Mouse (Mus musculus): ENCODE results near the gene Syt12. TPM values are rescaled to one million over a fixed set of nuclear protein-coding genes. Genes with fewer than 3 reads are reported as not detected.
A peak's percentile ranks its signal among the peaks of the same experiment; 100 is the strongest.

Syt12 gene
- polyA plus RNA-seq, 1 experiment from 2014 or later, result 1.0 TPM

DNA sequence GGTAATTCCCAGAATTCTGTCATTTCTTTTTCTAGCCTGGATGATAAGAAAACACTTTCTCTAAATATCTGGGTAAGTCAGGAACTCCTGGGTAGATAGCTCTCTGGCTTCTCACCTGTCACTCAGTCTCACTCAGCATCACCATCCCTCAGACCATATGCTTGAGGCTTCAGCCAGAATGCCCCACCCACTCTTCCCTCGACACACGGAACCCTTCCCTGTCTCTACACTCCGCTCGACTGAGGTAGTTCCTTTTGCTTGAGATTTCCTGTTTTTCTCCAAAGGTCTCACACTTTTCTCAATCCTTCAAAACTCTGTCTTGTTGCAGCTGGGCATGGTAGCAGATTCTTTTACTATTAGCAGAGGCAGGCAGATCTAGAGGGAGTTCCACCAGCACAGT lies 4.1 kb upstream of the Syt12 start:
- 60% methylated on average over 4 of the region's 4 CpGs for WGBS
- H3K27ac ChIP-seq, result no peak overlapping the region

DNA sequence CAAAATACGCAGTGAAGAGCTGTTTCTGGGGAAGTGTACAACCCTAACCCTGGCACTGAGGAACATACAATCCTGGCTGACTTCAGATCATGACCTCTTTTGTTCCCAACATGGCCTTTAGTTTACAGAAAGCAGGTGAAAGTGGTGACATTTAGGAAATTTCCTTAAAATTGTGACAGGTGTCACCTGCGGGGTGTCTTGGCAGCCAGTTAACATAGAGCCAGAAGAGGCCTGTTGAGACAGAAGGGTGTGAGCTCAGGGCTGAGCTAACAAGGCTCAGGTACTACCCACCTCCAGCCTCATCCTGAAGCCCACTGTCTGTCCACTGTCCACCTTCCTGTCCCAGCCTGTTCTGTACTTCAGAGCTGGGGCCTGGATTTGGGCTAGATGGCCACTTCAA lies 2.8 kb upstream of the Syt12 start:
- Histone ChIP-seq H3K36me3 (ENCODE audit: poor library complexity, severe bottlenecking) (no peaks in the 10 kb centered on the region), H3K27me3 (peaks cover 34% of the 10 kb centered on the region), H3K9ac (no peak overlapping the region), H3K4me1 (peaks cover 11% of the 10 kb centered on the region; the same call in 1 of the 2 replicates), H3K4me3 (no peak overlapping the region), H3K4me2 (no peak overlapping the region), H3K9me3 (replicated peaks) (no peaks in the 10 kb centered on the region), H3K27ac (no peak overlapping the region)
- WGBS, result 82% methylated on average over 2 of the region's 2 CpGs
- ATAC-seq, result no peak

More for the DNA sequence above, 4.1 kb upstream of the Syt12 start:
- H3K9ac ChIP-seq, result no peak overlapping the region
- peaks cover 21% of the 10 kb centered on the region for H3K27me3 ChIP-seq
- no peak overlapping the region for H3K4me3 ChIP-seq
- no peaks in the 10 kb centered on the region for H3K9me3 ChIP-seq (replicated peaks)
- H3K4me1 ChIP-seq, result peaks cover 10% of the 10 kb centered on the region; the same call in 1 of the 2 replicates
- no peaks in the 10 kb centered on the region for H3K36me3 ChIP-seq (ENCODE audit: poor library complexity, severe bottlenecking)
- no peak for ATAC-seq
- H3K4me2 ChIP-seq, result no peak overlapping the region

DNA sequence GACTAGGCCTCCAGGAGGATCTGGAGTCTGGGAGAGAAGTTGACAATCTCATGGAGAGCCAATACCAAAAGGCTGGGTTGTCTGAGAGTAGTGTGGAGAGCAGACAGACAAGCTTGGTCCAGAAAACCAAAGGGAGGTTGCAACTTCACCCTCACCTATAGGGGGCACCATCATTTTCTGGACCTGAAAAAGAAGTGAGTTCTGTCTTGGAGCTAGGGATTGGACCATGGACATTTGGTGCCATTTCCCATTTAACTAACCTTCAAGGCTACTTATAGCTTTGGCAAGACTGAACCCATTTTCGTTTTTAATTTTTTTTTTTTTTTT lies 906 bp upstream of the Syt12 start:
- Histone ChIP-seq H3K36me3 (ENCODE audit: poor library complexity, severe bottlenecking) (no peaks in the 10 kb centered on the region), H3K4me2 (no peak overlapping the region), H3K9me3 (replicated peaks) (no peaks in the 10 kb centered on the region), H3K9ac (no peak overlapping the region), H3K4me1 (peaks cover 11% of the 10 kb centered on the region; the same call in 1 of the 2 replicates), H3K4me3 (no peak overlapping the region), H3K27ac (no peak overlapping the region), H3K27me3 (peaks cover 42% of the 10 kb centered on the region)
- no peak for ATAC-seq
- WGBS, result 41% methylated on average over 1 of the region's 1 CpGs

DNA sequence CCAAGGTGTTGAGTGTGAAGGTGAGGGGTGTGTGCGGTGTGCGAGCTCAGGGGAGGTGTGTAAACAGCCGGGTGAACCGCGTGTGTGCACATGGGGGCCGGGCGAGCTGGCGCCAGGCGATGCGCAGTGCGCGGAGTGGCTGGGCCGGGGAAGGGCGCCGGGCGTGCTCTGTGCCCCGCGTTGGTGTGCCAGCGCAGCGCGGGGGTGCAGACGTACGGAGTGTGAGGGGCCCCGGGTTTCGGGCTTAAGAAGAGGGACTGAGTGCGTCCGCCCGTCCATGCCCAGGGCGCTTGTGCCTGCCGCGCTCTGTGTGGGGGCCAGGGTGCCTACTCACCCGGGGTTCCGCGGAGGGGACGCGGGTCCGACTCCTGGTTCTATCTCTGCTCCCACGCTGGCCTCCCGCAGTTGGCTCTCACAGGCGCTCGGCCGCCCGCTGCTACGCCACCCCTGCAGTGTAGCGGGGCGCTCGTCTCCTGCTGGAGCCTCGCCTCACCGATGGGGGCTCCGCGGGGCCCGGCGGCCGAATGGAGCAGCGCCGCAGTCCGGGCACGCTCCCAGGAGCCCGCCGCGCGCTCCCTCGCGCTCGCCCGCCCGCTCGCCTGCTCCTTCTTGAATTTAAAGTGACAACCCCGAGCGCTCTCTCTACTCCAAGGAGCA lies 518 bp downstream of the Syt12 start:
- Histone ChIP-seq H3K27ac (no peak overlapping the region), H3K4me1 (peaks cover 11% of the 10 kb centered on the region; the same call in 1 of the 2 replicates), H3K36me3 (ENCODE audit: poor library complexity, severe bottlenecking) (no peaks in the 10 kb centered on the region), H3K4me2 (peak overlapping the region; percentile 98), H3K9ac (peak overlapping the region; percentile 64), H3K9me3 (replicated peaks) (no peaks in the 10 kb centered on the region), H3K4me3 (peak overlapping the region; percentile 54), H3K27me3 (peaks cover 42% of the 10 kb centered on the region)
- WGBS, result 2% methylated on average over 62 of the region's 70 CpGs
- ATAC-seq, result peak; percentile 61; the same call in 1 of the 2 replicates

DNA sequence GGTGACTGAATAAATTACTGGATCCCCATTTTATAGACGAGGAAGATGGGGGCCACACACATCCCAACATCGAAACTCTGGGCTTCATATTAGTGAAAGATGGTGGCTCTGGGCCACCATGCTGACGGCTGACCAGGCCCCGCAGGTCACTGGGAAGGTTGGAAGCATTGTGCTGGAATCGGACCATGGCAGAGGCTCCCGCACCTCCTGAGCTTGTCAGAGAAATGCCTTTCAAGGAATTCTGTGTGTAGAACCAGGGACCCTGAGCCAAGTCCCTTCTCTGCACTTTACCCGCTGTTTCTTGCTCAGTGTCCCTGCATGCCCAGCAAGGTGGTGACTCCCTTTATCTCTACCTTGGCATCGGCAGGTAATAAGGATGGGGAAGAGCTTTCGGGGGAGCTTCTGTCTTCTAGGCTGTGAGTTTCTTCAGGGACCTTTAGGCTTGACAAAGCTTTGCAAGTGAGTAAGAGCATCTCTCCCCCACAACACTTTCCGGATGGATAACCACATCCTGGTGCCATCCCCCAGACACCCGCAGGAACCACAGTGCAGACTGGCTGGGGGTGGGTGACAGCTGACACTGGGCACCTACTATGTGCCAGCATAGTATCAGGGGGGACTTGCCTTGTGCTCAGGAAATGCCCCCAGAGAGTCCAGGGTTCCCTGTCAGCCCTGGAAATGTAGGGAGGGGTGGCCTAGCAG lies 1.9 kb downstream of the Syt12 start:
- peaks cover 42% of the 10 kb centered on the region for H3K27me3 ChIP-seq
- H3K36me3 ChIP-seq (ENCODE audit: poor library complexity, severe bottlenecking), result no peaks in the 10 kb centered on the region
- 74% methylated on average over 11 of the region's 11 CpGs for WGBS
- no peaks in the 10 kb centered on the region for H3K9me3 ChIP-seq (replicated peaks)
- no peak overlapping the region for H3K4me2 ChIP-seq
- no peak overlapping the region for H3K9ac ChIP-seq
- H3K4me1 ChIP-seq, result peaks cover 11% of the 10 kb centered on the region; the same call in 1 of the 2 replicates
- ATAC-seq, result no peak
- H3K27ac ChIP-seq, result no peak overlapping the region
- no peak overlapping the region for H3K4me3 ChIP-seq

DNA sequence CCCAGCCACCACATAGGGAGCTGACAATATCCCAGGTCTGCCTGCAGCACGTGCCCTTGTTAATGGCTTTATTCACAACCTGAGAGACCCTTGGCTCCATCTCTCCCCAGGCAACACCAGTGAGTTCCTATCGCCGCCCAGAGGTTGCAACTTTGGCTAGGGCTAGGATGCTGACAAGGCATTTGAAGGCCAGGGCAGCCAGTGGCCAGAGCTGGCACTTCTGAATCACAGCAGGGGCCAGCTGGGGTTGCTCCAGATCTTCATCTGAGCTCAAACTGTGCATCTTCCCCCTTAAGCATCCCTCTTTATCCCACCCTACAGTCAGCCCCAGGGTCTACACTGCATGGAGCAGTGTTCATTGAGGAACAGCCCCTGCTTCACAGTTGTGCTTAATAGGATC lies 2.5 kb downstream of the Syt12 start:
- Histone ChIP-seq H3K9ac (no peak overlapping the region), H3K9me3 (replicated peaks) (no peaks in the 10 kb centered on the region), H3K36me3 (ENCODE audit: poor library complexity, severe bottlenecking) (no peaks in the 10 kb centered on the region), H3K4me3 (no peak overlapping the region), H3K27me3 (peaks cover 42% of the 10 kb centered on the region), H3K4me1 (peaks cover 11% of the 10 kb centered on the region; the same call in 1 of the 2 replicates), H3K4me2 (no peak overlapping the region), H3K27ac (no peak overlapping the region)
- ATAC-seq, result no peak
- WGBS, result 46% methylated on average over 3 of the region's 3 CpGs

DNA sequence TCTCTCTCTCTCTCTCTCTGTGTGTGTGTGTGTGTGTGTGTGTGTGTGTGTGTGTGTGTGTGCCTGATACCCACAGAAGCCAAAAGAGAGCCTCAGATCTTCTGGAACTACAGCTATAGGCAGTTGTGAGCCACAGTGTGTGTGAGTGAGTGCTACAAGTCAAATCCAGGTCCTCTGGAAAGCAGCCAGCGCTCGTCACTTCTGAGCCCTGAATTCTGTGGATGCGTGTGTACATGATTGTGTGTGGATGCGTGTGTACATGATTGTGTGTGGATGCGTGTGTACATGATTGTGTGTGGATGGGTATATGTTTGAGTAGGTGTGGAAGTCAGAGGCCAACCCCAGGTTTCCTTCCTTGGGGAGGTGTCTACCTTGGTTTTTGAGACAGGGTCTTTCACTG lies 3.7 kb downstream of the Syt12 start:
- WGBS, result 86% methylated on average over 5 of the region's 5 CpGs
- Histone ChIP-seq H3K27me3 (peaks cover 39% of the 10 kb centered on the region), H3K4me2 (no peak overlapping the region), H3K9me3 (replicated peaks) (no peaks in the 10 kb centered on the region), H3K36me3 (ENCODE audit: poor library complexity, severe bottlenecking) (no peaks in the 10 kb centered on the region), H3K4me1 (peaks cover 11% of the 10 kb centered on the region; the same call in 1 of the 2 replicates), H3K9ac (no peak overlapping the region), H3K27ac (no peak overlapping the region), H3K4me3 (no peak overlapping the region)
- no peak for ATAC-seq

DNA sequence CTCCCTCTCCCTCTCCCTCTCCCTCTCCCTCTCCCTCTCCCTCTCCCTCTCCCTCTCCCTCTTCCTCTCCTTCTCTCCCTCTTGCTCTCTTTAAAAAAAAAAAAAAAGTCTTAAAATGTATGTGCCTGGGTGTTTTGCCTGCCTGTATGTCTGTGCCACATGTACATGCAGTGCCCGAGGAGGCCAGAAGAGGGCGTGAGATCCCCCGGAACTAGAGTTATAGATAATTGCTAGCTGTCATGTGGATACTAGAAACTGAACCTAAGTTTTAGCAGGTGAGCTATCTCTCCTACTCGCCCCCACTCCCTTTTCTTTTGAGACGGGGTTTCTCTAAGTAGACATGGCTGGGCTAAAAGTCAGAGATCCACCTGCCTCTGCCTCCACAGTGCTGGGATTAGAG lies 8.9 kb downstream of the Syt12 start:
- WGBS, result 35% methylated on average over 5 of the region's 5 CpGs
- Histone ChIP-seq H3K4me2 (no peak overlapping the region), H3K27me3 (no peaks in the 10 kb centered on the region), H3K4me1 (no peaks in the 10 kb centered on the region), H3K36me3 (ENCODE audit: poor library complexity, severe bottlenecking) (no peaks in the 10 kb centered on the region), H3K4me3 (no peak overlapping the region), H3K9ac (no peak overlapping the region), H3K9me3 (replicated peaks) (no peaks in the 10 kb centered on the region), H3K27ac (no peak overlapping the region)
- no peak for ATAC-seq

DNA sequence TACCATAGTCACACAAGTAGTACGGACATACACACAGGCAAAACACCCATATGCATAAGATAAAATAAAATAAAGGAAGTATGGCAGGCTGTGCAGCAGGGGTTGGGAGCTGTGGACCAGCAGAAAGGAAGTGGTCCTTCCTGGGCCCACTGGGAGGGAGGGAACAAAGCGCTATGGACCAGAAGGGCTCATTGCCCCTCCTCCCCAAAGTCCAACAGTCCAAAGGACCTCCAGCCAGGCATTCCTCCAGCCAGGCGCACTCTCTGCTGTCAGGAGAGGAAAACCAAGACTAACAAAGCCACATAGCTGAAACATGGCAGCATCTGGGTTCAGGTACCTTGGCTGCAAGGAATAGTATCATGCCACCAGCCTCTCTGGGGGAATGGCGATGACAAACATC lies 12.6 kb downstream of the Syt12 start:
- Histone ChIP-seq H3K4me1 (no peaks in the 10 kb centered on the region), H3K4me2 (no peak overlapping the region), H3K27ac (no peak overlapping the region), H3K36me3 (ENCODE audit: poor library complexity, severe bottlenecking) (no peaks in the 10 kb centered on the region), H3K27me3 (no peaks in the 10 kb centered on the region), H3K9ac (no peak overlapping the region), H3K9me3 (replicated peaks) (no peaks in the 10 kb centered on the region), H3K4me3 (no peak overlapping the region)
- 87% methylated on average over 4 of the region's 4 CpGs for WGBS
- ATAC-seq, result no peak

DNA sequence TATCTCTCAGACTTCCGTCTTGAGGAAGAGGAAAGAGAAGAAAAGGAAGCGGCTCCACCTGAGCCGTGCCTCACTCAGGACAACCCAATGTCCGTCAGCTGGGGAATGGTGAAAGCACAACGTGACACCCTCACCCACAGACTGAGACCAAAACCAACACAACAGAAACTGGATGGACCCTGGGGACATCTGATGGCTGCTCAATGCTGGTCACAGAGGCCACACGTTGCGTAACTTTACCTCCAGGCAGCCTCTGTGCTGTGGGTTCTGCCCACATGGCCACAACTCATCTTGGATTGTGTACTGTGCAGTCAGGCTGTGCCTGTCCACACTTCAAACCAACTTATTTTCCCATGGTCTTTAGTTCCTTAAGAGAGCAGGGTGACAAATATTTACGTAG lies 15.3 kb downstream of the Syt12 start:
- WGBS, result 92% methylated on average over 8 of the region's 8 CpGs
- Histone ChIP-seq H3K4me1 (no peaks in the 10 kb centered on the region), H3K4me3 (no peak overlapping the region), H3K27ac (no peak overlapping the region), H3K9ac (no peak overlapping the region), H3K27me3 (no peaks in the 10 kb centered on the region), H3K36me3 (ENCODE audit: poor library complexity, severe bottlenecking) (no peaks in the 10 kb centered on the region), H3K9me3 (replicated peaks) (no peaks in the 10 kb centered on the region), H3K4me2 (no peak overlapping the region)
- ATAC-seq, result no peak

DNA sequence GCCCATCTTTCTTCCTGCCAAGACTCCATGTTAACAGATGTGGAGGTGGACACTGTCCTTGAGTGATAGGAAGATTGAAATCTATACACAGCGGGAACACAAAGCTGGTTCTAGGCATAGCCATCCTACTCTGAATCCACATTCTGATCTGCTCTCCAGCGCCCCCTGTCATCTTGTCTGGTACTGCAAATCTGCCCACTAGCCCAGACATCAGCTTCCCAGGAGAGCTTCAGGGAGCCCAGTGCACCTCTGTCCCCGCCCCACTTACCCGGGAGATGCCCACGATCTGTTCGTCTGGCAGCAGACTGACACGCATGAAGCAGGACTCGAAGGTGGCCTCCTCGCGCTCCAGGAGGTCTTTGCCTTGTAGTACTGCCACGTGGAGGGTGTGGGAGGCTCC lies 21.0 kb downstream of the Syt12 start:
- Histone ChIP-seq H3K36me3 (ENCODE audit: poor library complexity, severe bottlenecking) (no peaks in the 10 kb centered on the region), H3K4me2 (no peak overlapping the region), H3K27me3 (0 out of 2 replicates have a peak, but pooled peaks cover 6% of the 10 kb centered on the region), H3K9me3 (replicated peaks) (no peaks in the 10 kb centered on the region), H3K4me3 (no peak overlapping the region), H3K4me1 (no peaks in the 10 kb centered on the region), H3K27ac (no peak overlapping the region), H3K9ac (no peak overlapping the region)
- 11% methylated on average over 11 of the region's 11 CpGs for WGBS
- no peak for ATAC-seq

DNA sequence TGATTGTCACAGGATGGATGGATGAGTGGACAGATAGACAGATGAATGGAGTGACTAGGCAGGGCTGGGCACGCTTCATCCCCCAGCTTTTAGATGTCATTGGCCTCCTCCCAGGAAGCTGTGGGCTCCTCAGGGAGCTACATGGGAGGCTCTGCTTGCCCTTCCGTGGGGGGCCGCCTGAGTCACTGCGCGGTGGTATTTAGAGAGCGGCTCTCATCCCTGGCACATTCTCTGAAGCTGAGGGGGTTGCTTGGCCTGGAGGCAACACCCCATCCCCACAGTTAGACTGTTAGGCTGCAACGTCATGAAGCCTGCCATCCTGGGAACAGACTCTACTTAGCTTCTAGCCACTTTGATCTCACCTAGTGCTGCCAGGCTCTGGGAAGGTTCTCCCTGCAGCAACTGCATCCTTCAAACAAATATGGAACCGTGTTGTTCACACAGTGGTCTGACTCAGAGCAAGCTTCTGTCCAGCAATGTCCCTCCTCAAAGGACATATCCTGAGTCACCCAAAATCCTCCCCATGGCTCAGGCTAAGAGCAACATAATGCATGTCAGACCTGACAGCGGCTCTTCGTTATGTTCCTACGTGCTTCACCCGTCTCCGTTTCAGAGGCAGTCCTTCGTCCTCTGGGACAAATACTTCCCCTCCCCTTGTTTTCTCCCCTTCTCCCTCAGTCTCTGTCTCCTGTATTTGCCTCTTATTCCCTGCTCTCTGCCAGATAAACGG lies 22.0 kb downstream of the Syt12 start:
- no peak overlapping the region for H3K9ac ChIP-seq
- H3K27ac ChIP-seq, result no peak overlapping the region
- WGBS, result 81% methylated on average over 15 of the region's 15 CpGs
- no peak overlapping the region for H3K4me2 ChIP-seq
- no peaks in the 10 kb centered on the region for H3K4me1 ChIP-seq
- no peaks in the 10 kb centered on the region for H3K9me3 ChIP-seq (replicated peaks)
- no peak overlapping the region for H3K4me3 ChIP-seq
- no peaks in the 10 kb centered on the region for H3K36me3 ChIP-seq (ENCODE audit: poor library complexity, severe bottlenecking)
- 0 out of 2 replicates have a peak, but pooled peaks cover 6% of the 10 kb centered on the region for H3K27me3 ChIP-seq
- no peak for ATAC-seq

Data from forebrain, embryonic 13.5 days (tissue).